In the genomic region with DNA sequence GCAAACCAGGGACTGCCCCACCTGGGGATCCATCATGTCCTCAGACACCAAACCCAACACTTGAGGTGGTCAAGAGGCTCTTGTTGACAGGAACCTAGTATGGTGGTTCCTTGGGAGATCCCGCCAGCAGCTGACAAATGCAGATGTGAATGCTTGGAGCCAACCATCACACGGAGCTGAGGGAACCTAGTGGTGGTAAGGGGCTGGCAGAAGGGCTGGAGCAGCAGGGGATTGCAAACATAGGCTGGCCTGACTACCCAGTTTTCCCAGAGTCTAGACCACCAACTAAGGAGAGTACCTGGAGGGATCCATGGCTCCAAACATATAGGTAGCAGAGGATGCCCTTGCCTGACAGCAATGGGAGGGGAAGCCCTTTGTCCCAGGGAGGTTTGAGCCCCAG, we compare ENCODE assay signal across 18 mouse cellular contexts.
"Had no signal": no experiment of that assay in that cellular context is flagged by ENCODE, and none has a peak within 500 bp of the region (broad histone marks: within the 10 kb centered on the region; RNA-seq: fewer than 3 reads in every experiment).

No protein-coding gene starts in this region.

- H3K9me3 ChIP-seq: liver, embryonic 15.5 days; lung, embryonic 15.5 days; midbrain, embryonic 13.5 days; midbrain, embryonic 15.5 days; neural tube, embryonic 12.5 days; stomach, embryonic 15.5 days had no signal

- H3K4me3 ChIP-seq: liver, embryonic 15.5 days; lung, embryonic 15.5 days; midbrain, embryonic 13.5 days; midbrain, embryonic 15.5 days; neural tube, embryonic 12.5 days; stomach, embryonic 15.5 days had no signal

- H3K9ac ChIP-seq: liver, embryonic 15.5 days; liver, postnatal 0 days; lung, embryonic 15.5 days; midbrain, embryonic 13.5 days; midbrain, embryonic 15.5 days; neural tube, embryonic 12.5 days; stomach, embryonic 15.5 days had no signal

- H3K4me2 ChIP-seq: liver, embryonic 15.5 days; lung, embryonic 15.5 days; midbrain, embryonic 11.5 days; midbrain, embryonic 13.5 days; neural tube, embryonic 12.5 days; stomach, embryonic 15.5 days had no signal

- H3K27me3 ChIP-seq: liver, embryonic 15.5 days; lung, embryonic 15.5 days; midbrain, embryonic 15.5 days; neural tube, embryonic 12.5 days; stomach, embryonic 15.5 days had no signal

- DNase-seq: liver, postnatal 0 days; lung, adult 2 months; lung, postnatal 14 days; lung, postnatal 36 days; right cerebral cortex, postnatal 14 days; thymus, adult 2 months; thymus, postnatal 25 days; thymus, postnatal 4 days had no signal

- ATAC-seq: liver, postnatal 0 days; lung, postnatal 0 days; midbrain, embryonic 13.5 days; midbrain, embryonic 15.5 days had no signal

- H3K36me3 ChIP-seq: liver, embryonic 15.5 days; lung, embryonic 15.5 days; midbrain, embryonic 13.5 days; midbrain, embryonic 15.5 days; neural tube, embryonic 12.5 days; stomach, embryonic 15.5 days had no signal

- H3K27ac ChIP-seq: liver, embryonic 15.5 days; lung, embryonic 15.5 days; macrophage; midbrain, embryonic 13.5 days; midbrain, embryonic 15.5 days; neural tube, embryonic 12.5 days; stomach, embryonic 15.5 days; stomach, postnatal 0 days had no signal
